Mouse (Mus musculus) MEL (cell line): ENCODE measurements at regions not wholly inside any gene's neighbourhood (a gene's known extent, or its start where the extent isn't known, plus 50 kb on each side); places are given as distances from the start of the nearest gene placed in this dataset.

Experiments
- DNase-seq: peaks from one replicate; pipeline ENCODE4 v3.0.0; 2011; ENCODE audit warnings: low read depth, low spot score
- H3K27ac ChIP-seq: 2 replicates; pipeline ENCODE4 v1.5.1; 2012; ENCODE audit warnings: low read depth, mild to moderate bottlenecking, control low read depth, low read length, moderate library complexity; ENCODE audit not compliant: control insufficient read depth
- H3K27me3 ChIP-seq, 2 experiments: fragments of 150-350 bp in 1 of 2; sonication (generic) in 1 of 2; 2 replicates each; pipeline ENCODE4 v1.6.1; 2012; ENCODE audit warnings: low read length in 2 of 2, mild to moderate bottlenecking in 2 of 2, improper control_type of control experiment in 1 of 2, moderate library complexity in 1 of 2; ENCODE audit not compliant: insufficient read depth in 2 of 2, control insufficient read depth in 1 of 2
- H3K36me3 ChIP-seq, 2 experiments: 2 replicates each; pipeline ENCODE4 v1.6.1; 2012 to 2014; ENCODE audit warnings: low read length in 2 of 2, improper control_type of control experiment in 1 of 2, inconsistent platforms in 1 of 2, mild to moderate bottlenecking in 1 of 2; ENCODE audit not compliant: insufficient read depth in 2 of 2, control insufficient read depth in 1 of 2
- H3K4me1 ChIP-seq, 2 experiments: fragments of 150-350 bp in 1 of 2; sonication (generic) in 1 of 2; 2 replicates each; pipeline ENCODE4 v1.6.1; 2012; ENCODE audit warnings: low read length in 2 of 2, improper control_type of control experiment in 1 of 2, mild to moderate bottlenecking in 1 of 2; ENCODE audit not compliant: insufficient read depth in 2 of 2, control insufficient read depth in 1 of 2
- H3K4me3 ChIP-seq, 2 experiments: fragments of 150-350 bp in 1 of 2; sonication (generic) in 1 of 2; 2 replicates each; pipeline ENCODE4 v1.5.1; 2012; ENCODE audit warnings: low read depth in 2 of 2, low read length in 2 of 2, mild to moderate bottlenecking in 2 of 2, moderate library complexity in 2 of 2, control low read depth in 1 of 2, improper control_type of control experiment in 1 of 2; ENCODE audit not compliant: control insufficient read depth in 1 of 2, insufficient read depth in 1 of 2
- H3K79me2 ChIP-seq: 2 replicates; pipeline ENCODE4 v1.6.1; 2012; ENCODE audit warnings: mild to moderate bottlenecking, low read length, moderate library complexity; ENCODE audit not compliant: control insufficient read depth, poor library complexity, insufficient read depth
- H3K9ac ChIP-seq: 2 replicates; pipeline ENCODE4 v1.6.1; 2012; ENCODE audit warnings: low read depth, mild to moderate bottlenecking, control low read depth, low read length, moderate library complexity; ENCODE audit not compliant: control insufficient read depth, poor library complexity, severe bottlenecking
- H3K9me3 ChIP-seq: fragments of 150-350 bp; sonication (generic); replicated peaks from 2 replicates; pipeline ENCODE4 v1.6.1; 2012; ENCODE audit warnings: mild to moderate bottlenecking, low read length, improper control_type of control experiment, moderate library complexity; ENCODE audit not compliant: insufficient read depth
- CHD1 ChIP-seq: IDR thresholded peaks from 2 replicates; pipeline ENCODE4 v1.6.1; 2012; ENCODE audit warnings: low read depth, mild to moderate bottlenecking, inconsistent platforms, low read length, improper control_type of control experiment
- CHD2 ChIP-seq: IDR thresholded peaks from 2 replicates; pipeline ENCODE4 v1.6.1; 2011; ENCODE audit warnings: low read length, improper control_type of control experiment
- ELF1 ChIP-seq: IDR thresholded peaks from 2 replicates; pipeline ENCODE4 v1.6.1; 2014; ENCODE audit warnings: low read depth, mild to moderate bottlenecking, inconsistent platforms, low read length, improper control_type of control experiment, moderate library complexity
- GATA1 ChIP-seq: IDR thresholded peaks from 2 replicates; pipeline ENCODE4 v1.6.1; 2011; ENCODE audit warnings: low read depth, low read length, improper control_type of control experiment
- MAFK ChIP-seq: IDR thresholded peaks from 2 replicates; pipeline ENCODE4 v1.6.1; 2011; ENCODE audit warnings: low read depth, mild to moderate bottlenecking, low read length, improper control_type of control experiment, borderline replicate concordance
- MAX ChIP-seq: IDR thresholded peaks from 2 replicates; pipeline ENCODE4 v1.6.1; 2011; ENCODE audit warnings: low read length, improper control_type of control experiment
- MYB ChIP-seq: IDR thresholded peaks from 2 replicates; pipeline ENCODE4 v1.6.1; 2011; ENCODE audit warnings: mild to moderate bottlenecking, low read depth, low read length, improper control_type of control experiment
- MYC ChIP-seq: IDR thresholded peaks from 2 replicates; pipeline ENCODE4 v1.6.1; 2011; ENCODE audit warnings: low read depth, mild to moderate bottlenecking, low read length, improper control_type of control experiment, moderate library complexity
- NELFE ChIP-seq: IDR thresholded peaks from 2 replicates; pipeline ENCODE4 v1.6.1; 2011; ENCODE audit warnings: low read depth, low read length, improper control_type of control experiment
- POLR2A ChIP-seq, 2 experiments: IDR thresholded peaks; 2 replicates each; pipeline ENCODE4 v1.6.1; 2011 to 2012; ENCODE audit warnings: low read length in 2 of 2, mild to moderate bottlenecking in 2 of 2, control low read depth in 1 of 2, improper control_type of control experiment in 1 of 2, low read depth in 1 of 2, moderate library complexity in 1 of 2; ENCODE audit not compliant: control insufficient read depth in 1 of 2, insufficient read depth in 1 of 2, poor library complexity in 1 of 2
- POLR2AphosphoS2 ChIP-seq: IDR thresholded peaks from 2 replicates; pipeline ENCODE4 v1.6.1; 2011; ENCODE audit warnings: low read length, improper control_type of control experiment
- POLR2AphosphoS5 ChIP-seq: IDR thresholded peaks from 2 replicates; pipeline ENCODE4 v1.6.1; 2012; ENCODE audit warnings: low read depth, borderline replicate concordance, mild to moderate bottlenecking, inconsistent platforms, low read length, moderate library complexity, mixed read lengths
- RCOR1 ChIP-seq: IDR thresholded peaks from 2 replicates; pipeline ENCODE4 v1.6.1; 2012; ENCODE audit warnings: low read depth, mild to moderate bottlenecking, inconsistent platforms, low read length, improper control_type of control experiment
- SIN3A ChIP-seq: IDR thresholded peaks from 2 replicates; pipeline ENCODE4 v1.6.1; 2012; ENCODE audit warnings: low read length, improper control_type of control experiment, inconsistent platforms
- TAL1 ChIP-seq: IDR thresholded peaks from 2 replicates; pipeline ENCODE4 v1.6.1; 2012; ENCODE audit warnings: mild to moderate bottlenecking, inconsistent platforms, low read length, moderate library complexity, mixed read lengths
- TBP ChIP-seq: IDR thresholded peaks from 2 replicates; pipeline ENCODE4 v1.8.0; 2011; ENCODE audit warnings: low read depth, low read length, improper control_type of control experiment
- TCF12 ChIP-seq: IDR thresholded peaks from 2 replicates; pipeline ENCODE4 v1.6.1; 2014; ENCODE audit warnings: low read depth, mild to moderate bottlenecking, inconsistent platforms, low read length, improper control_type of control experiment, moderate library complexity
- USF1 ChIP-seq: IDR thresholded peaks from 2 replicates; pipeline ENCODE4 v1.6.1; 2014; ENCODE audit warnings: low read depth, mild to moderate bottlenecking, inconsistent platforms, low read length, improper control_type of control experiment, moderate library complexity
- ZC3H11A ChIP-seq: IDR thresholded peaks from 2 replicates; pipeline ENCODE4 v1.6.1; 2012; ENCODE audit warnings: low read depth, mild to moderate bottlenecking, inconsistent platforms, low read length, improper control_type of control experiment
- ZMIZ1 ChIP-seq: IDR thresholded peaks from 2 replicates; pipeline ENCODE4 v1.6.1; 2012; ENCODE audit warnings: low read depth, mild to moderate bottlenecking, inconsistent platforms, low read length, improper control_type of control experiment, moderate library complexity

DNA sequence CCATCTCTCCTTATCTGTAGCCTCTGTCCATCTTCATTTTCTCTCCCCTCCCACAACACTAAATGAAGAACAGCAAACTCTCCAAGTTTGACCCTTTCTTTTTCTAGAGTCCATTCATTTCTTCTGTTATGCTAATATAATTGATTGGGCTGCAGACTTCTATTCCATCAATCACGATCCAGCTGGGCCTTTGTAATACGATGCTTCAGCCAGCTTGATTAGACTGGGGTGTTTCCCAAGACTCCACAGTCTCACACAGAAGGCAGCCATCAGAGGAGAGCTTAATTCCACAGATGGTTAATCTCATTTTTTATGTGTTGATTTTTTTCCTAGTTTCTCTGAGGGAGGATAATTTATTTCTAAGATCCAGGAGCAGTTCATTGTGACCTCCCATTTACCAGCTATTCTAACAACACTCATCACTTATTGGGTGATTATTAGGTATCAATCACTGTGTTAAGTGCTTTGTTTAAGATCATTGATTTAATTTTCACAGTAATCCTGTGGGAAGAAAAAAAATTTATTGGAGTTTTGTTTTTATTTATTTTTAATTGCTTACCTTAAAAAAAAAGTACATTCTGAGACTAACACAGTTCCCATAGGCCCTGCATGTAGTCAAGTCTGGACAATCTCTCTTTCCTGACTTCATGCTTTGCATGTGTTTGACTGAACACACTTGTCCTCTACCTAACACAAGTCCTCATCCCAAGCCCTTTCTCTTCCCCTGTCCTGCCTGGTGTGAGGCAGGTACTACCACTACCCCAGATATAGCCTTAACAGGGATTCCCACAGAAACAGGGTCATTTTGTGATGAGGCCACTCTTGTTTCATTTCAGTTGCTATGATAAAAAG lies 925.5 kb downstream of the Ntrk3 start:
- H3K27me3 ChIP-seq: no peaks in the 10 kb centered on the region
- H3K4me1 ChIP-seq: no peaks in the 10 kb centered on the region

GRCm38 (mm10) chr7:77786801-77787200 lies 951.0 kb downstream of the Ntrk3 start:
- no peaks in the 10 kb centered on the region for H3K9me3 ChIP-seq
- no peaks in the 10 kb centered on the region for H3K36me3 ChIP-seq
- H3K4me3 ChIP-seq: no peak overlapping the region
- no peaks in the 10 kb centered on the region for H3K27me3 ChIP-seq
- H3K27ac ChIP-seq: no peak overlapping the region
- H3K79me2 ChIP-seq: no peaks in the 10 kb centered on the region
- DNase-seq: no peak
- H3K4me1 ChIP-seq: no peaks in the 10 kb centered on the region
- no peak for TF ChIP-seq MAX
- TF ChIP-seq MYB: no peak
- no peak for TF ChIP-seq POLR2A (IDR thresholded peaks at IDR 0.05; ENCODE audit: control insufficient read depth in 1 of 2, insufficient read depth in 1 of 2, low read depth in 1 of 2, low read length in 2 of 2, poor library complexity in 1 of 2)
- TF ChIP-seq CHD1: no peak
- TF ChIP-seq ZC3H11A: no peak
- no peak for TF ChIP-seq USF1
- TF ChIP-seq TBP: no peak
- no peak for TF ChIP-seq POLR2AphosphoS2
- no peak for TF ChIP-seq CHD2
- TF ChIP-seq ELF1: no peak
- no peak for TF ChIP-seq TAL1
- no peak for TF ChIP-seq MAFK
- TF ChIP-seq SIN3A: no peak
- no peak for TF ChIP-seq MYC
- TF ChIP-seq ZMIZ1: no peak
- no peak for TF ChIP-seq RCOR1
- no peak overlapping the region for H3K9ac ChIP-seq

More for the DNA sequence above, 925.5 kb downstream of the Ntrk3 start:
- H3K4me3 ChIP-seq: no peak overlapping the region
- H3K9me3 ChIP-seq: no peaks in the 10 kb centered on the region
- no peak for DNase-seq
- TF ChIP-seq SIN3A: no peak
- TF ChIP-seq TCF12: no peak
- TF ChIP-seq NELFE: no peak
- no peak for TF ChIP-seq CHD2
- TF ChIP-seq MYB: no peak
- no peak for TF ChIP-seq POLR2AphosphoS5
- no peak for TF ChIP-seq GATA1
- TF ChIP-seq POLR2AphosphoS2: no peak
- no peak for TF ChIP-seq USF1
- no peak for TF ChIP-seq CHD1
- TF ChIP-seq ZC3H11A: no peak
- H3K79me2 ChIP-seq: no peaks in the 10 kb centered on the region
- H3K9ac ChIP-seq: no peak overlapping the region
- H3K36me3 ChIP-seq: no peaks in the 10 kb centered on the region
- H3K27ac ChIP-seq: no peak overlapping the region
